Mouse (Mus musculus): Measurements from ENCODE around the gene Rragb. TPM values are rescaled to one million over a fixed set of nuclear protein-coding genes. Genes with fewer than 3 reads are reported as not detected.

Rragb gene
- total RNA-seq (2014; rRNA removed) (67.0 and 69.9 TPM in 2 replicates), polyA plus RNA-seq (2015; fragmentation: Nextera tagmentation; extraction: Ambion mirVana) (6.7 and 8.5 TPM in 2 replicates)

GRCm38 (mm10) chrX:153139734-153140515 lies at the start of gene Rragb:
Rragb (plus strand) TSS chrX:153139981.
- Histone ChIP-seq H3K9ac (peak within 1 kb of the TSS; percentile 53), H3K27ac (ENCODE audit: low read depth, low read length) (peak within 1 kb of the TSS; percentile 62), H3K4me1 (ENCODE audit: insufficient read depth) (no peaks in the 10 kb centered on the region), H3K36me3 (ENCODE audit: insufficient read depth) (no peaks in the 10 kb centered on the region), H3K4me3 (ENCODE audit: low read depth, low read length) (peak within 1 kb of the TSS; percentile 55), H3K27me3 (ENCODE audit: insufficient read depth, low read length) (no peaks in the 10 kb centered on the region), H3K9me3 (ENCODE audit: low read length) (no peaks in the 10 kb centered on the region), H3K4me2 (ENCODE audit: low read depth) (peak within 1 kb of the TSS; percentile 55)
- peak; percentile 54; the same call in 1 of the 2 replicates for TF ChIP-seq CTCF (IDR thresholded peaks at IDR 0.05; ENCODE audit: low read depth)
- 27% methylated on average over 47 of the region's 47 CpGs for WGBS
- DNase-seq (peak; percentile 86), ATAC-seq (peak; percentile 99)

GRCm38 (mm10) chrX:153118486-153118885 lies 21.3 kb upstream of the Rragb start, which contains the start of gene Foxr2:
Foxr2 (plus strand) TSS chrX:153118786.
- H3K27me3 ChIP-seq (ENCODE audit: insufficient read depth, low read length): no peaks in the 10 kb centered on the region
- H3K27ac ChIP-seq (ENCODE audit: low read depth, low read length): no peak within 1 kb of the TSS
- H3K36me3 ChIP-seq (ENCODE audit: insufficient read depth): no peaks in the 10 kb centered on the region
- no peak for DNase-seq
- no peak within 1 kb of the TSS for H3K9ac ChIP-seq
- no peak for TF ChIP-seq CTCF (IDR thresholded peaks at IDR 0.05; ENCODE audit: low read depth)
- WGBS: 22% methylated on average over 3 of the region's 3 CpGs
- H3K4me3 ChIP-seq (ENCODE audit: low read depth, low read length): no peak within 1 kb of the TSS
- no peak for ATAC-seq
- no peaks in the 10 kb centered on the region for H3K4me1 ChIP-seq (ENCODE audit: insufficient read depth)
- H3K4me2 ChIP-seq (ENCODE audit: low read depth): no peak within 1 kb of the TSS
- H3K9me3 ChIP-seq (ENCODE audit: low read length): no peaks in the 10 kb centered on the region

- no peak overlapping the region for H3K9ac ChIP-seq
- 58% methylated on average over 2 of the region's 2 CpGs for WGBS
- no peaks in the 10 kb centered on the region for H3K9me3 ChIP-seq (ENCODE audit: low read length)
- no peak for DNase-seq
- no peaks in the 10 kb centered on the region for H3K4me1 ChIP-seq (ENCODE audit: insufficient read depth)
- no peak for ATAC-seq
- TF ChIP-seq CTCF (IDR thresholded peaks at IDR 0.05; ENCODE audit: low read depth): no peak
- no peak overlapping the region for H3K27ac ChIP-seq (ENCODE audit: low read depth, low read length)
- no peak overlapping the region for H3K4me2 ChIP-seq (ENCODE audit: low read depth)
- H3K36me3 ChIP-seq (ENCODE audit: insufficient read depth): no peaks in the 10 kb centered on the region
- no peaks in the 10 kb centered on the region for H3K27me3 ChIP-seq (ENCODE audit: insufficient read depth, low read length)
- H3K4me3 ChIP-seq (ENCODE audit: low read depth, low read length): no peak overlapping the region
Observed at GRCm38 (mm10) chrX:153119013-153119412, 20.8 kb upstream of the Rragb start.

- DNase-seq (no peak), ATAC-seq (no peak)
- Histone ChIP-seq H3K9me3 (ENCODE audit: low read length) (no peaks in the 10 kb centered on the region), H3K36me3 (ENCODE audit: insufficient read depth) (no peaks in the 10 kb centered on the region), H3K27ac (ENCODE audit: low read depth, low read length) (no peak overlapping the region), H3K4me2 (ENCODE audit: low read depth) (no peak overlapping the region), H3K9ac (no peak overlapping the region), H3K4me3 (ENCODE audit: low read depth, low read length) (no peak overlapping the region), H3K4me1 (ENCODE audit: insufficient read depth) (no peaks in the 10 kb centered on the region), H3K27me3 (ENCODE audit: insufficient read depth, low read length) (no peaks in the 10 kb centered on the region)
- no peak for TF ChIP-seq CTCF (IDR thresholded peaks at IDR 0.05; ENCODE audit: low read depth)
- 55% methylated on average over 3 of the region's 3 CpGs for WGBS
Observed at GRCm38 (mm10) chrX:153142656-153143055, 2.9 kb downstream of the Rragb start.

- no peak overlapping the region for H3K4me3 ChIP-seq (ENCODE audit: low read depth, low read length)
- no peak for TF ChIP-seq CTCF (IDR thresholded peaks at IDR 0.05; ENCODE audit: low read depth)
- ATAC-seq: no peak
- DNase-seq: no peak
- no peak overlapping the region for H3K4me2 ChIP-seq (ENCODE audit: low read depth)
- no peaks in the 10 kb centered on the region for H3K36me3 ChIP-seq (ENCODE audit: insufficient read depth)
- no peaks in the 10 kb centered on the region for H3K9me3 ChIP-seq (ENCODE audit: low read length)
- H3K4me1 ChIP-seq (ENCODE audit: insufficient read depth): no peaks in the 10 kb centered on the region
- no peak overlapping the region for H3K27ac ChIP-seq (ENCODE audit: low read depth, low read length)
- no peak overlapping the region for H3K9ac ChIP-seq
- H3K27me3 ChIP-seq (ENCODE audit: insufficient read depth, low read length): no peaks in the 10 kb centered on the region
- 12% methylated on average over 1 of the region's 1 CpGs for WGBS
Observed at GRCm38 (mm10) chrX:153151766-153152165, 12.0 kb downstream of the Rragb start.

- H3K27me3 ChIP-seq (ENCODE audit: insufficient read depth, low read length): no peaks in the 10 kb centered on the region
- H3K27ac ChIP-seq (ENCODE audit: low read depth, low read length): no peak overlapping the region
- H3K4me3 ChIP-seq (ENCODE audit: low read depth, low read length): no peak overlapping the region
- TF ChIP-seq CTCF (IDR thresholded peaks at IDR 0.05; ENCODE audit: low read depth): peak; percentile 66
- 46% methylated on average over 3 of the region's 3 CpGs for WGBS
- no peaks in the 10 kb centered on the region for H3K36me3 ChIP-seq (ENCODE audit: insufficient read depth)
- peak; percentile 63 for ATAC-seq
- H3K9ac ChIP-seq: no peak overlapping the region
- H3K4me2 ChIP-seq (ENCODE audit: low read depth): no peak overlapping the region
- no peaks in the 10 kb centered on the region for H3K4me1 ChIP-seq (ENCODE audit: insufficient read depth)
- DNase-seq: peak; percentile 33
- H3K9me3 ChIP-seq (ENCODE audit: low read length): no peaks in the 10 kb centered on the region
Observed at GRCm38 (mm10) chrX:153155322-153155721, 15.5 kb downstream of the Rragb start.

GRCm38 (mm10) chrX:153174786-153175185 lies 35.0 kb downstream of the Rragb start:
- no peak for DNase-seq
- Histone ChIP-seq H3K27ac (ENCODE audit: low read depth, low read length) (no peak overlapping the region), H3K27me3 (ENCODE audit: insufficient read depth, low read length) (no peaks in the 10 kb centered on the region), H3K4me3 (ENCODE audit: low read depth, low read length) (no peak overlapping the region), H3K4me1 (ENCODE audit: insufficient read depth) (no peaks in the 10 kb centered on the region), H3K9ac (no peak overlapping the region), H3K36me3 (ENCODE audit: insufficient read depth) (no peaks in the 10 kb centered on the region), H3K9me3 (ENCODE audit: low read length) (no peaks in the 10 kb centered on the region), H3K4me2 (ENCODE audit: low read depth) (no peak overlapping the region)
- peak; percentile 41; the same call in 1 of the 2 replicates for TF ChIP-seq CTCF (IDR thresholded peaks at IDR 0.05; ENCODE audit: low read depth)
- no peak for ATAC-seq
- 3% methylated on average over 1 of the region's 1 CpGs for WGBS

Measured in forebrain, postnatal 0 days (tissue).